Mouse (Mus musculus): ENCODE measurements around the gene Gm17087. TPM values are rescaled to one million over a fixed set of nuclear protein-coding genes. Genes with fewer than 3 reads are reported as not detected.
A peak's percentile ranks its signal among the peaks of the same experiment; 100 is the strongest.

The Gm17087 gene
- total and polyA plus RNA-seq, 2 experiments from 2014 or later: not detected

DNA sequence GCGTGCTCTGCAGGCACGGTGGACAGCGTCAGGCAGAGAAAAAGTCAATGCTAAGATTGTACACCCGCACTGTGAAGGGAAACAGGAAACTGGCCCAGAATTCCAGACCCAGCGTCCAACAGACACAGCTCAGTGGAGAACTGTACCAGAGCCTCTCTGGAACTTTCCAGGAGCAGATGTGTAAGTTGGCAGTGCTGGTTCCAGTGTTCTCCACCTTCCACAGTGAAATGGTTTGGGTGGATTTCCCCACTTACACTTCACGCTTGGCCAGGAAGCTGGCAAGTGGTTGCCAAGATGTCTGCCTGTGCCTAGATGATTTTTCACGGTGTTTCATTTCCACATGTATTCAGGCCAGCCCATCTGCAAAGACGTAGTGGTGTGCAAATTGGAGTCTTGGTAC, 8.8 kb downstream of the Gm17087 start:
- H3K9me3 ChIP-seq (ENCODE audit: low read length): no peaks in the 10 kb centered on the region
- H3K27ac ChIP-seq: no peak overlapping the region
- no peaks in the 10 kb centered on the region for H3K4me1 ChIP-seq (ENCODE audit: insufficient read depth, low read length)
- DNase-seq (ENCODE audit: low spot score) (no peak), ATAC-seq (no peak)
- no peak overlapping the region for H3K9ac ChIP-seq (replicated peaks; ENCODE audit: low read length)
- H3K27me3 ChIP-seq (ENCODE audit: insufficient read depth, low read length): no peaks in the 10 kb centered on the region
- H3K36me3 ChIP-seq (ENCODE audit: insufficient read depth, low read length): no peaks in the 10 kb centered on the region
- no peak overlapping the region for H3K4me3 ChIP-seq (ENCODE audit: low read length)
- 84% methylated on average over 8 of the region's 8 CpGs for WGBS
- no peak overlapping the region for H3K4me2 ChIP-seq (ENCODE audit: low read depth, low read length)
- TF ChIP-seq CTCF (IDR thresholded peaks at IDR 0.05; ENCODE audit: low read depth): no peak

GRCm38 (mm10) chr17:8556223-8556622, 10.5 kb downstream of the Gm17087 start:
- Histone ChIP-seq H3K9ac (replicated peaks; ENCODE audit: low read length) (no peak overlapping the region), H3K9me3 (ENCODE audit: low read length) (no peaks in the 10 kb centered on the region), H3K4me2 (ENCODE audit: low read depth, low read length) (no peak overlapping the region), H3K27ac (no peak overlapping the region), H3K4me3 (ENCODE audit: low read length) (no peak overlapping the region), H3K4me1 (ENCODE audit: insufficient read depth, low read length) (no peaks in the 10 kb centered on the region), H3K27me3 (ENCODE audit: insufficient read depth, low read length) (no peaks in the 10 kb centered on the region), H3K36me3 (ENCODE audit: insufficient read depth, low read length) (no peaks in the 10 kb centered on the region)
- DNase-seq (ENCODE audit: low spot score) (no peak), ATAC-seq (no peak)
- WGBS: 73% methylated on average over 6 of the region's 6 CpGs
- TF ChIP-seq CTCF (IDR thresholded peaks at IDR 0.05; ENCODE audit: low read depth): no peak

DNA sequence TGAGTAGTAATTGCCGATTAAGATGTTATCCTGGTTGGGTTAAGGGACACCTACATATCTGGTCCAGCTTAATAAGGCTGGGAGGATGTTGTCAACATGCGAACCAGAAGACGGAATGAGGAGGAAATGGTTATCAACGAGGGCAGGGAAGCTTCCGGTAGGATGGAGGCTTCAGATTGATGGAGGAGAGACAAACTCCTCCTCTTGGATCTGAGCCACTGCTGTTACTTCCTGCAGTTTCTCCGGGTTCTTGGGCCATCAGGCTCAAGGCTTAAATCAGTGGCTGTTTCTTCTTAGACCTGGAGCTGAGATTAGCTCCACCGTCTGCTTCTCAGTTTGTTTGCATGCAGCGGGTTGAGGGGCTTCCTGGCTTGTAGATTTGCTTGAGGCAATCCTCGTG, 11.0 kb downstream of the Gm17087 start:
- no peak overlapping the region for H3K9ac ChIP-seq (replicated peaks; ENCODE audit: low read length)
- H3K9me3 ChIP-seq (ENCODE audit: low read length): no peaks in the 10 kb centered on the region
- no peaks in the 10 kb centered on the region for H3K4me1 ChIP-seq (ENCODE audit: insufficient read depth, low read length)
- no peaks in the 10 kb centered on the region for H3K36me3 ChIP-seq (ENCODE audit: insufficient read depth, low read length)
- 81% methylated on average over 9 of the region's 9 CpGs for WGBS
- H3K27ac ChIP-seq: no peak overlapping the region
- no peaks in the 10 kb centered on the region for H3K27me3 ChIP-seq (ENCODE audit: insufficient read depth, low read length)
- no peak overlapping the region for H3K4me2 ChIP-seq (ENCODE audit: low read depth, low read length)
- no peak for TF ChIP-seq CTCF (IDR thresholded peaks at IDR 0.05; ENCODE audit: low read depth)
- ATAC-seq (no peak), DNase-seq (ENCODE audit: low spot score) (no peak)
- no peak overlapping the region for H3K4me3 ChIP-seq (ENCODE audit: low read length)

- Histone ChIP-seq H3K27me3 (ENCODE audit: insufficient read depth, low read length) (no peaks in the 10 kb centered on the region), H3K9ac (replicated peaks; ENCODE audit: low read length) (no peak overlapping the region), H3K9me3 (ENCODE audit: low read length) (no peaks in the 10 kb centered on the region), H3K27ac (no peak overlapping the region), H3K4me1 (ENCODE audit: insufficient read depth, low read length) (no peaks in the 10 kb centered on the region), H3K4me2 (ENCODE audit: low read depth, low read length) (no peak overlapping the region), H3K36me3 (ENCODE audit: insufficient read depth, low read length) (no peaks in the 10 kb centered on the region), H3K4me3 (ENCODE audit: low read length) (no peak overlapping the region)
- no peak for TF ChIP-seq CTCF (IDR thresholded peaks at IDR 0.05; ENCODE audit: low read depth)
- DNase-seq (ENCODE audit: low spot score) (peak; percentile 4), ATAC-seq (no peak)
- 73% methylated on average over 6 of the region's 6 CpGs for WGBS
Observed at GRCm38 (mm10) chr17:8554219-8554618, 12.5 kb downstream of the Gm17087 start.

GRCm38 (mm10) chr17:8553601-8554000, 13.1 kb downstream of the Gm17087 start:
- WGBS: 66% methylated on average over 3 of the region's 3 CpGs
- no peaks in the 10 kb centered on the region for H3K4me1 ChIP-seq (ENCODE audit: insufficient read depth, low read length)

DNA sequence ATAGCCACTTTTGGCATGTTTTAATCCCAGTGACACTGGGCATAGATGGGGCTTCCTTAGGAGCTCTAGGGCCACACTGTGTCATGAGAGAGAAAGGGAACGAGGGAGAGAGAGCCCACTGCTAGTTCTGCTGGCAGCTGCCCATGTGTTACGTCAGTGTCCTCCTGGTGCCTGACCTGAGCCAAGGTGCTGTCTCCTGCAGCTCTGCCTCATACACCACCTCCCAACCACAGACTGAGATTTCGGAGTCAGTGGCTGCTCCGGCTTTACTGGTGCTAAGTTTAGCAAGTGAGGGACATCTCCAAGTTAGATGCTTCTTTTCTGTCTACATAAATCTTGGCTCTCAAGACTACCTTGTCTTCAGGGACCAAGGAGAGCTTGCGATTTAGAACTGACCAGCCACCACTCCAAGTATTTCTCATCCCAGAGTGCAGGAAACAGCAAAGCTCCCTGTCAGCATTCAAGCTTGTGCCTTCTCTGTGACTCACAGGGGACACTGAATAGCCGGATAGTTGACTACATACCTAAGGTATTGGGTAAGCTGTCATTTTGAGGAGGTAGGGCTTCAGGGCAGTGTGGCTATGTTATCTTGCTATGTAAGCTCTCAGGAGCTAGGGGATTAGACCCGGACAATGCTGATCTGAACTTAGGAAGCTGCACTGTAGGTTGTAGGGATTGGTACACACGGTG, 14.3 kb downstream of the Gm17087 start:
- Histone ChIP-seq H3K4me3 (ENCODE audit: low read length) (no peak overlapping the region), H3K9ac (replicated peaks; ENCODE audit: low read length) (no peak overlapping the region), H3K9me3 (ENCODE audit: low read length) (no peaks in the 10 kb centered on the region), H3K27me3 (ENCODE audit: insufficient read depth, low read length) (no peaks in the 10 kb centered on the region; the same call in 1 of the 2 replicates), H3K4me2 (ENCODE audit: low read depth, low read length) (no peak overlapping the region), H3K4me1 (ENCODE audit: insufficient read depth, low read length) (no peaks in the 10 kb centered on the region), H3K27ac (no peak overlapping the region), H3K36me3 (ENCODE audit: insufficient read depth, low read length) (no peaks in the 10 kb centered on the region)
- ATAC-seq: no peak
- DNase-seq (ENCODE audit: low spot score): no peak
- TF ChIP-seq CTCF (IDR thresholded peaks at IDR 0.05; ENCODE audit: low read depth): no peak
- WGBS: 89% methylated on average over 8 of the region's 8 CpGs

More at GRCm38 (mm10) chr17:8553601-8554000, 13.1 kb downstream of the Gm17087 start:
- H3K36me3 ChIP-seq (ENCODE audit: insufficient read depth, low read length): no peaks in the 10 kb centered on the region
- H3K27me3 ChIP-seq (ENCODE audit: insufficient read depth, low read length): no peaks in the 10 kb centered on the region
- no peak for ATAC-seq
- no peak overlapping the region for H3K9ac ChIP-seq (replicated peaks; ENCODE audit: low read length)
- H3K4me3 ChIP-seq (ENCODE audit: low read length): no peak overlapping the region
- no peak for TF ChIP-seq CTCF (IDR thresholded peaks at IDR 0.05; ENCODE audit: low read depth)
- H3K9me3 ChIP-seq (ENCODE audit: low read length): no peaks in the 10 kb centered on the region
- no peak overlapping the region for H3K4me2 ChIP-seq (ENCODE audit: low read depth, low read length)
- no peak for DNase-seq (ENCODE audit: low spot score)
- H3K27ac ChIP-seq: no peak overlapping the region

- TF ChIP-seq CTCF (IDR thresholded peaks at IDR 0.05; ENCODE audit: low read depth): no peak
Observed at GRCm38 (mm10) chr17:8551641-8552040, 15.1 kb downstream of the Gm17087 start.

More at GRCm38 (mm10) chr17:8551641-8552040, 15.1 kb downstream of the Gm17087 start:
- H3K4me3 ChIP-seq (ENCODE audit: low read length): no peak overlapping the region
- 78% methylated on average over 3 of the region's 3 CpGs for WGBS
- ATAC-seq (no peak), DNase-seq (ENCODE audit: low spot score) (no peak)
- H3K4me1 ChIP-seq (ENCODE audit: insufficient read depth, low read length): no peaks in the 10 kb centered on the region
- no peak overlapping the region for H3K9ac ChIP-seq (replicated peaks; ENCODE audit: low read length)
- H3K4me2 ChIP-seq (ENCODE audit: low read depth, low read length): no peak overlapping the region
- no peaks in the 10 kb centered on the region; the same call in 1 of the 2 replicates for H3K27me3 ChIP-seq (ENCODE audit: insufficient read depth, low read length)
- H3K9me3 ChIP-seq (ENCODE audit: low read length): no peaks in the 10 kb centered on the region
- no peak overlapping the region for H3K27ac ChIP-seq
- H3K36me3 ChIP-seq (ENCODE audit: insufficient read depth, low read length): no peaks in the 10 kb centered on the region
